Mouse (Mus musculus) Patski (cell line): Measurements from ENCODE around the gene Cyba. TPM values are rescaled to one million over a fixed set of nuclear protein-coding genes. Genes with fewer than 3 reads are reported as not detected.

Source experiments
- ATAC-seq: fragments of 100-300 bp; one replicate; pipeline ENCODE4 v1.8.0; 2021
- CTCF ChIA-PET: fragments of 350-600 bp; sonication (Branson Sonifier 250); formaldehyde crosslinking; loops from one replicate; lab custom pipeline; 2022; ENCODE audit warnings: inconsistent platforms; lab: Charles Lee
- POLR2A ChIA-PET: fragments of 350-600 bp; sonication (Branson Sonifier 250); formaldehyde crosslinking; loops from one replicate; lab custom pipeline; 2022; ENCODE audit warnings: antibody characterized with exemption, inconsistent platforms; lab: Charles Lee
- DNase-seq: peaks from one replicate; pipeline ENCODE4 v3.0.0-alpha.2; 2011; ENCODE audit warnings: low read depth, low spot score
- H3K27me3 ChIP-seq: fragments of 371-371 bp; one replicate; pipeline ENCODE4 v1.5.1; 2021
- CTCF ChIP-seq: fragments of 100-300 bp; IDR thresholded peaks from one replicate; pipeline ENCODE4 v1.5.1; 2021
- in situ Hi-C: fragments of 300-500 bp; cut with MboI; formaldehyde crosslinking; loops from 3 replicates; pipeline ENCODE4 v1.11.1; 2018; ENCODE audit warnings: low pct_unique_long_range_greater_than_20kb, mixed read lengths
- polyA plus RNA-seq: library from polyadenylated mRNA; unstranded; gene quantifications from one replicate; pipeline ENCODE4 v1.2.3, GENCODE M21; 2021

The Cyba gene
- 288 TPM for polyA plus RNA-seq

DNA sequence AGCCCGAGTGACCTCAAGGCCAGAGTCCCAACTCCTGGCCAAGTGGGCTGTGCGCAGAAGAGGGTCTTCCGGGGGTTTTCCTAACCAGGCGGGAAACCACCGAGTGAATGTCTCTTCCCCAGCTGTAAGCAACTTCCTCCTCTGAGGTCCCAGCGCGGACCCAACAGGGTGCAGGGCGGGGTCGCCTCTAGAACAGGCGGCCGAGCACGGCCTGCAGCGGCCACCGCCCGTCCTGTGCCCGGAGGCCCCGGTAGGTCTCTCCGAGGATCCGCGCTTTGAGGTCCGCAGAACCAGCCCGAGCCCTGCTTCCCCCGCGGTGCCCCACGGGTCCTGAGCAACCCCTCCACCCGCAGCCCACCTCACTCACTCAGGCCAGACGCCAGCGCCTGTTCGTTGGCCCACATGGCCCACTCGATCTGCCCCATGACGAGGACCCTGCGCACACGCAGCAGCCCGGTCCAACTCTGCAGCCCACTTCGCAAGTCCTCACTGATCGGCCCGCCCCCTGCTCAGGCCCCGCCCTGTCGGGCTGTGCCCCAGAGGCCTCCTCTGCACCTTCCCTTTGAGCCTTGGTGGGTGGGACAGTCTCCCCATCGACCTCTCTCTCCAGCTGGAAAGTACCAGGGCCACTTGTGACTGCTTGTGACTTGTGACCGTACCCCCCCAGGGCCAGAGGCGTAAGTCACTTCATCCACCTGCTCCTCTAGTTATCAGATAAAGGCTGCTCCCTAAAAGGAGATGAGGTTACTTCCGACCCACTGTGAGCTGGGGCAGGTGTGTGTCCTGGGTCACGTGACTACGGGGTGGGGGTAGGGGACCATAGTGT, at the start of gene Cyba:
Cyba (minus strand) TSS at position 488 of the 826 bp plus-strand sequence.
- CTCF ChIA-PET = interaction anchor here (1.8 kb wide), 1 partner anchor 11 kb away, joined by 4 read pairs; the partner anchor contains the start of gene Mvd
- peak; percentile 70 for ATAC-seq
- POLR2A ChIA-PET = interaction anchor here (1.1 to 2.7 kb wide), 4 partner anchors 10 to 144 kb away, joined by 3 to 11 read pairs (median 6); partner anchors contain the start of genes Aprt, Il17c and Mvd
- no peak for DNase-seq
- in situ Hi-C loops = no loop called here
- TF ChIP-seq CTCF = no peak
- no peaks in the 10 kb centered on the region for H3K27me3 ChIP-seq

DNA sequence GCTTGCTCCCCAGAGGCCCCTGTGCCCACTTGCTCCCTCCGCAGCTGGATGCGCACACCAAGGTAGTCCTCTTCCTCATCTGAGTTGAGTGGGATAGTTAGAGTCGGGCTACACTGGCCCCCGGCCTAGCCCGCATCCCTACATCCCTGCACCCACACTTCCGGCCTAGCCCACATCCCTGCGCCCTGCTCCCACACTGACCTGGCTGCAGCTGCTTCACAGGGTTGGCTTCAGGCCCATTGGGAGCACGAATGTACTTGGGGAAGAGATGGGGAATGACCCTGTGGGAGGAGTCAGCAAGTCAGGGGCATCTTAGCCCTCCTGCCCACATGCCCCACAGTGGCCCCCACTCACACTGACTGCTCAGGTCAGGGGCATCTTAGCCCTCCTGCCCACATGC, 49.7 kb upstream of the Cyba start:
- DNase-seq = no peak
- CTCF ChIA-PET = interaction anchor here (1.2 to 1.8 kb wide), 2 partner anchors 12 to 40 kb away, joined by 3 to 4 read pairs; no protein-coding TSS in a partner anchor
- POLR2A ChIA-PET = interaction anchor here (1.4 kb wide), 1 partner anchor 67 kb away, joined by 3 read pairs; no protein-coding TSS in a partner anchor
- TF ChIP-seq CTCF = no peak
- H3K27me3 ChIP-seq = no peaks in the 10 kb centered on the region
- no peak for ATAC-seq
- in situ Hi-C loops = no loop called here

DNA sequence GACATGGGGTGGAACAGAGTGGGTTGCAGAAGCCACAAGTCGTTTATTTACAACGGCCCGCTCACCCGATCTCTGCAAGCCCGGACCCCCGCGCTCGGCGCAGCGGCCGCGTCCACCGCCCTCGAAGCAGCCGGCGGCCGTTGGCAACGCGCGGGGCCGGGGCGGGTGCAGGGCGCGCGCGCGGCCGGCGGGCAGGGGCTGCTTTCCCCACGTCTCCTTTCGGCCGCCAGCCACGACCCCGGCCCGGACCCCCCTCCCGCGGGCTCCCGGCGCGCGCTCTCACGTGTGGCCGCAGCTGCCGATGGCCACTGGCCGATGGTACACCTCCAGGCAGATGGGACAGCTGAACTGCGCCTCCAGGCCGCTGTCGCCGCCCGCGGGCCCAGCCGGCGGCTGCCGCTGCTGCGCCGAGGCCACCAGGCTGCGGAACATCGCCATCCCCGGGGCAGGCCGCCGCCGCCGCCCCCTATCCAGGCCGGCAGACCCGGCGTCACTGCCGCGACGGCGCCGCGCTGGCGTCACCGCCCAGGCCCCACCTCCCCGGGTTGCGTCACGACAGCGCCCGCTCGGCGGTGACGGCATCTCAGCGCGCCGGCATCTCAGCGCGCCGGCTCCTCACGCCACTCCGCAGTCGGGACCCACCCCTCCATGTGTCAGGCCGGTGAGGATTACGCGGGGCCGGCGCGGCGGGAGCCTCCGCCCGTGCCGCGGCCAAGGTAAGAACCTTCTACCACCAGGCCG, 43.0 kb upstream of the Cyba start, which contains the start of the genes Rnf166 and Ctu2:
Rnf166 (minus strand) TSS at position 485 of the 741 bp plus-strand sequence.
Ctu2 (plus strand) TSS at position 564 of the 741 bp plus-strand sequence.
- POLR2A ChIA-PET = interaction anchor here (0.8 to 2.3 kb wide), 4 partner anchors 11 to 43 kb away, joined by 3 to 10 read pairs (median 4); partner anchors contain the start of gene Cyba
- CTCF ChIA-PET = interaction anchor here (0.7 to 1.3 kb wide), 2 partner anchors 14 to 35 kb away, joined by 3 read pairs; no protein-coding TSS in a partner anchor
- in situ Hi-C loops = no loop called here
- TF ChIP-seq CTCF = no peak
- H3K27me3 ChIP-seq = no peaks in the 10 kb centered on the region
- DNase-seq = peak; percentile 33
- peak; percentile 49 for ATAC-seq

DNA sequence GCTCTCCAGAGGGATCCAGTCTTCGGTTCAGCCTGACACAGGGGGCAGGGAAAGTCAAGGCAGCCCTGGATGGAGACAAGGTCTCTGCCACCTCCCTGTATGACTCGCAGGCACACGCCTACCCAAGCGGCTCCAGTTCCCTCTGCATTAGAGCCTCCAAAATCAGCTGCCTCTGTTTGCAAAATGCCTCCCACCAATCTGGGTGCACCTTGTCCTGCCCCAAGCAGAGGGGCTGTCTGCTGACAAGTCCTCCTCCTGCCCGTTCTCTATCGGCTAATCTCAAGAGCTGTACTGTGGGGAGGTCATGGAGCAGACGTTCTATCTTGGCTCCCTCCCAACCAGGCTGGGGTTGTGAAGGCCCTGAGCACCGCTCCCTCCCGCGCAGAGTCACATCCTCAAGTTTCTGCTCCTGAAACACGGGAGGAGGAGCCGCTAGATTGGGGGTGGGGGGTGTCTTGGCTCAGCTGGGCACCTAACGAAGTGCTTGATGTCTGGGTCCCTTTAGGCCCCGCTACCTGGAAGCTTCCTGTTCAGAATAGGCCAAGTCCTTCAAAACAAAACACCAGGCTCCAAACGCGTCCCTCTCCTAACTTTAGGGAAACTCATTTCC, 42.3 kb upstream of the Cyba start:
- CTCF ChIA-PET = interaction anchor here (0.7 to 1.5 kb wide), 3 partner anchors 11 to 34 kb away, joined by 3 to 5 read pairs (median 3); no protein-coding TSS in a partner anchor
- ATAC-seq = no peak
- POLR2A ChIA-PET = interaction anchor here (0.7 to 2.3 kb wide), 6 partner anchors 12 to 77 kb away, joined by 3 to 10 read pairs (median 4); partner anchors contain the start of gene Cyba
- TF ChIP-seq CTCF = no peak
- DNase-seq = no peak
- in situ Hi-C loops = no loop called here
- no peaks in the 10 kb centered on the region for H3K27me3 ChIP-seq

DNA sequence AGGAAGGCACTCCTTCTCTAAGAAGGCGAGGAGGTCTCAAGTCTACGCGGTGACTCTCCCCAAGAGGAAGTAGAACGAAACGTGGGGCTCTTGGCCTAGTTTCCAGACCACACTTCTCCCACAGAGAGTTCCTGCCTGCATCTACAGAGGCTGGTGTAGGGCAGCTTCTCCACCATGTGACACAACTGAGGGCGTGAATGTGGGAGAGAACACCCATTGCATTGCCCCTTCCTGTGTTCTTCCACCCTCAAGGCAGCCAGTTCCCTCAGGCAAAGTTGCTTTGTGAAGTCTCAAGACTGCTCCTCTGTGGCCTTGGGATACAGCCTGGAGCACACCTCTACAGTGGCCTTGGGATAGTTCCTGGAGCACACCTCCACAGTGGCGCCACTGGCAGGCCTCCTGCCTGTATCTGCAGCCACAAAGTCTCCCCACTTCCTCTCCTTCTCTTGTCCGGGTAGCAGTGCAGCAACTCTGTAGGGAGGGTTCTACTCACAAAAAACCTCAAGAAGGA, 41.2 kb upstream of the Cyba start:
- ATAC-seq (no peak), DNase-seq (no peak)
- H3K27me3 ChIP-seq = no peaks in the 10 kb centered on the region
- POLR2A ChIA-PET = interaction anchor here (0.7 to 2.3 kb wide), 4 partner anchors 10 to 50 kb away, joined by 3 to 10 read pairs (median 7); partner anchors contain the start of gene Mvd
- in situ Hi-C loops = no loop called here
- TF ChIP-seq CTCF = no peak
- CTCF ChIA-PET = interaction anchor here (1.5 kb wide), 1 partner anchor 10 kb away, joined by 5 read pairs; no protein-coding TSS in a partner anchor

DNA sequence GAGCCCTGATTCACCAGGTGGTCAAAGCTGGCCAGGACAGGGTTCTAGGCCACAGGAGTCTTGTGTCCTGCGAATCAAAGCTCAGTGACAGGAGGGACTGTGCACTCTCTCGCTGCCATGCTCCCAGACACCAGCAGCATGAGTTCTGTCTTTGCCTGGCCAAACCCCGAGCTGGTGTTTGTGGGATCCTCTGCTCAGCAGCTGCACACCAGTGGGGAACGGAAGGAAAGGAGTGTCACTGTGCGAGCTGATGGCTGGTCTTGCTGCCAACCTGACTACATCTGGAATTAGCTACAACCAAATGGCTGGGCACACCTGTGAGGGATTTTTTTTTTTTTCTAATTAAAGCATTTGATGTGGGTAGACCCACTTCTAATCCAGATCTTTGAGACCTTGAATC, 38.0 kb upstream of the Cyba start:
- no peak for ATAC-seq
- ChIA-PET CTCF (interaction anchor here (1.1 kb wide), 1 partner anchor 27 kb away, joined by 5 read pairs; no protein-coding TSS in a partner anchor), POLR2A (interaction anchor here (0.7 kb wide), 1 partner anchor 565 kb away, joined by 5 read pairs; no protein-coding TSS in a partner anchor)
- no peak for TF ChIP-seq CTCF
- no peak for DNase-seq
- no peaks in the 10 kb centered on the region for H3K27me3 ChIP-seq
- in situ Hi-C loops = no loop called here

DNA sequence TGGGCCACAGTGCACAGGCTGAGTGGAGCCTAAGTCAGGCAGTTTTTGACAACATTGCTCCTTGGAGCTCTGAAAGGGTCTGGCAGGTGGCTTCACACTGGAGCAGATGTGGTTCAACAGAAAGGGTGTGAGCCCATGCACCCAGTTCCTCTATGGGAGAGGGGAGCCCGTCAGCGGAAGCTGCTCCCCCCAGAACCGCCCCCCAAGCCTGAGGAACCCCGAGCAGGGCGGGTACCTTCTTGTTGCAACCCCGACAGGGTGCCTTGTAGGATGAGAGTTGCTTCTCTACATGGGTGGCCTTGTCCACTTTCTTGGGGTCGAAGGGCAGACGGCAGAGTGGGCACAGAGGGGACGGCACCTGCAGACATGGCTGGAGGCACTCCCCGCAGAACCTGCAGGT, 37.2 kb upstream of the Cyba start:
- no peak for ATAC-seq
- POLR2A ChIA-PET = no interaction called here
- H3K27me3 ChIP-seq = no peaks in the 10 kb centered on the region
- CTCF ChIA-PET = interaction anchor here (1.0 kb wide), 1 partner anchor 25 kb away, joined by 3 read pairs; no protein-coding TSS in a partner anchor
- no peak for TF ChIP-seq CTCF
- in situ Hi-C loops = no loop called here
- DNase-seq = no peak

DNA sequence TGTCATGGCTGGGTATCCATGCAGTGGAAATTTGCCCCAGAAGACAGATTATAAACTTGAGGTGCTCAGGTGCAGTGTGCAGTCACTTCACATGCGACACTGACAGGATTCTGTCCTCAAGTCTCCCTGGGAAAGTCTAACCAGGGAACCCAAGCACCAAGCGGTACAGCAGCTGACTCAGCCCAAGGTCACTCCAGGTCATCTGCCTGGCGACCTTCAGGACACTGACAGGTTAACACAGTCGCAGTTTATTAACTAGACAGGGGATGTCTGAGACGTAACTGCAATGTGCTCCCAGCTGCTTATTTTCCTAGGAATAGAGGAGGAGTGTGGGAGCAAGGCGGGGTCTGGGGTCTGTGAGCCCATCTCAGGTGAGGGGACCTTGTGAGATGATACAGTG, 36.7 kb upstream of the Cyba start:
- ATAC-seq (no peak), DNase-seq (no peak)
- TF ChIP-seq CTCF = no peak
- POLR2A ChIA-PET = no interaction called here
- no peaks in the 10 kb centered on the region for H3K27me3 ChIP-seq
- in situ Hi-C loops = no loop called here
- CTCF ChIA-PET = interaction anchor here (1.0 kb wide), 1 partner anchor 25 kb away, joined by 3 read pairs; no protein-coding TSS in a partner anchor

DNA sequence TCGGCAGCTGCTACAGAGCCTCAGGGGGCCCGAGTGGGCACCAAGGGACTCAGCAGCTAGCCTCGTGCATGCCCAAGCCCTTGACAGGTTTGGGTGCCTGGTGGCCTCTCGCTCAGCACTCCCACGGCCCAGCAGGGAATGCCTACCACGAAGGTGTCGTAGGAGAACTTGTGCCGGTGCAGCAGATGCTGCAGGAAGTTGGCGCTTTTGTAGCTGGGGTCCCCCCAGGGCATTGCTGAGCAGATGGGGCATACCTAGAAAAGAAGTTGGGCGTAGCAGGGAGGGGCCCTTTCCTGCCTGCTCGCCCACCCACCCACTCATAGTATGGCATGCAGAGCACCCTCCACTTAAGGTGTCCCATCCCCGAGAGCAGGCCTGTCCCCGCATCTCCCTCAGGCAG, 35.1 kb upstream of the Cyba start:
- no peak for DNase-seq
- TF ChIP-seq CTCF = no peak
- POLR2A ChIA-PET = no interaction called here
- CTCF ChIA-PET = no interaction called here
- in situ Hi-C loops = no loop called here
- no peak for ATAC-seq
- H3K27me3 ChIP-seq = no peaks in the 10 kb centered on the region
